Mouse (Mus musculus): ENCODE measurements at regions not wholly inside any gene's neighbourhood (a gene's known extent, or its start where the extent isn't known, plus 50 kb on each side); places are given as distances from the start of the nearest gene placed in this dataset.
"Not testable (repeated sequence)": the region's sequence is repeated elsewhere in the genome, so short reads cannot be mapped to it uniquely, and the experiment has no call there.

- WGBS: under 1% methylated on average over 32 of the region's 44 CpGs
- H3K9ac ChIP-seq (ENCODE audit: low read length): peak overlapping the region; percentile 48
- not testable (repeated sequence) for H3K27ac ChIP-seq (ENCODE audit: low read depth, low read length); H3K9me3 ChIP-seq (ENCODE audit: control insufficient read depth, low read length); H3K4me1 ChIP-seq (ENCODE audit: control insufficient read depth, insufficient read depth, low read length); H3K36me3 ChIP-seq (ENCODE audit: control insufficient read depth, insufficient read depth, low read length); H3K27me3 ChIP-seq (ENCODE audit: control insufficient read depth, insufficient read depth, low read length)
- DNase-seq (ENCODE audit: low spot score, missing footprints) (peak; percentile 94), ATAC-seq (ENCODE audit: low FRiP score) (peak; percentile 87)
- H3K4me2 ChIP-seq: peak overlapping the region; percentile 39
- H3K4me3 ChIP-seq (ENCODE audit: low read depth, low read length): peak overlapping the region; percentile 48
Measured at GRCm38 (mm10) chr12:17992572-17992971, 301.9 kb downstream of the Hpcal1 start.

GRCm38 (mm10) chr12:17993368-17993767 is 302.7 kb downstream of the Hpcal1 start:
- peak; percentile 85 for DNase-seq (ENCODE audit: low spot score, missing footprints)
- WGBS: 11% methylated on average over 19 of the region's 22 CpGs
- H3K36me3 ChIP-seq (ENCODE audit: control insufficient read depth, insufficient read depth, low read length); H3K27me3 ChIP-seq (ENCODE audit: control insufficient read depth, insufficient read depth, low read length); H3K9me3 ChIP-seq (ENCODE audit: control insufficient read depth, low read length); H3K27ac ChIP-seq (ENCODE audit: low read depth, low read length); ATAC-seq (ENCODE audit: low FRiP score); H3K4me1 ChIP-seq (ENCODE audit: control insufficient read depth, insufficient read depth, low read length): not testable (repeated sequence)
- Histone ChIP-seq H3K4me3 (ENCODE audit: low read depth, low read length) (peak overlapping the region; percentile 48), H3K9ac (ENCODE audit: low read length) (peak overlapping the region; percentile 44; the same call in 1 of the 2 replicates), H3K4me2 (peak overlapping the region; percentile 39)

Measured in midbrain, embryonic 11.5 days (tissue).